Mouse (Mus musculus) MEL-GATA-1-ER (cell line): ENCODE measurements around the gene Zp1.

Experiments used
- DNase-seq: peaks from one replicate; pipeline ENCODE4 v3.0.0-alpha.2; 2012; ENCODE audit warnings: low read depth; ENCODE audit errors: extremely low read depth

Zp1 gene

DNA sequence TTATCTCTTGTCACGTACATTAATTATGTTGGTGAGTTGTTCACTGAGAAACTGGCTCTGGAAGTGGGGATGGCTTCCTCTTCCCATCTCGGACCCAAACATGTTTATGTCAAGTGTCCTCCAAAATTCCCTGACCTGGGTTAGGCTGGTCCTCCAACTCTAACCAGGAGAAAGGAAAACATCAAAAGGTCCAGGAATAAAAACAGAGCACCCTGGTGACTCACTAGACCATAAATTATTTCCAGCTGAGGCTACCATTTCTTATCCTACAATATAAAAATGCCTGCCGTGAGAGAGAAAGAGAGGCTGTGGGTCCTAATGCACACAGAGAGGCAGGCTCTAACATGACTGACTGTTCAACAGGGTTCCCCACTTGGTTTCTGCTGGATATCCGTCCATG is 3.8 kb upstream of the Zp1 start:
- no peak for DNase-seq

DNA sequence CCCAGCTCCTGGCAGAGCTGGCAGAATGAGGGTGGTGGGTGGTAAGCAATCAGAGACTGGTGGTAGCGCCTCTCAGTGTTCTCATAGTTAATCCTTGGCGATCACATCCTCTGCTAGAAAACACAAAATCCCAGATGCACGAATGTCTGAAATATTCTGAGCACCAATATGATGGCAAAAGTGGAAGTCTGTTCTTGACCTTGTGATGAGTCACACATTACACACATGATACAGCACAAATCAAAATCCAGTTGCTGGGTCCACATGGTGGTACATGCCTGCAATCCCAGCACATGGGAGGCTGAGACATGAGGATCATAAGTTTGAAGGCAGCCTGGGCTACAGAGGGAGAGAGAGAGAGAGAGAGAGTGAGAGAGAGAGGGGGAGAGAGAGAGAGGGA is 626 bp upstream of the Zp1 start:
- no peak for DNase-seq

DNA sequence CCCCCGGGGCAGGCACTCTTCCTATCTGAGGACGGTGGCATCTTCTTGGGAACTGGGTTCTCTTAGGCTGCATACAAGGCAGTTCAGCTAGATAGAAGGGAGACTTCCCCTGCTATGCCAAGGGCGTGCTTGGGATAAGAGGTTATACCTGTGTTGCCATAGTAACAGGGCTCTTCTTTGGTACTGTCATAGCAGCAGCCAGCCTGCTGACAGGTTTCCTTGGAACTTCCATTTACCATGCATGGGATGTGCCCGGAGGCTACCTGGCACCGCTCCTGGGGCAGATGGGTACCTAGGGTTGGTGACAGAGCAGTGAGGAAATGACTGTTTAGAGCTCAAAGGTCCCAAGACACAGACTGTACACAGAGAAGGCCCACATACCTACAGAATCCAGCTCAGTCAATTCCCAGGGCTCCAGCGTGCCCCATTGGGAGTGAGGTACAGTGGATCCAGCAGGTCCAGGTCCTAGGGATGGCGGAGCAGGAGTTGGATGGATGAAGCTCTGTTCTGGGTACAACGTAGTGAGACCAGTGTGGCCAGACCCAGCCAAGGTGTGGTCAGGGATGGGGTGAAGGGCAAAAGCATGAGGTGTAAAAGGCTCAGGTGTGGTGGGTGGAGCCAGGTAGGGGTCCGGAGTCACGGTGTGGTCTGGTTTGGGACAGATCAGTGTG is 2.0 kb downstream of the Zp1 start:
- DNase-seq: no peak

DNA sequence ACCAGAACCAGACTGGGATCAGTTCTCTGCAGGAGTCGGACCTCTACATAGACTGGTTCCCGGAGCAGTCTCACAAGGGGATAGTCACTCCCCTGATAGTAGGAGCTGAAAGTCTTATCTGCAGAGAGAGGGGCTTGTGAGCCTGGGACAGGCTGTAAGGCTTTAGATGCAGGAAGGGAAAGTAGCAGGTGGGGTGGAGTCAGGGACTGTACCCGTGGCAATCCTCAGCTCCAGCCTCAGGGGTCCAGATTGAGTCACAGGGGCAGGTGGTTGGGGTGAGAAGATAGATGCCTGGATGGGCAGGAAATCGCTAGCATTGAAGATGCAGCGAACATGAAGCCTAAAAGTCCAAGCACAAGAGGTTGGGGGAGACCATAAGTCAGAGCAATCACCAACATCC is 3.9 kb downstream of the Zp1 start:
- no peak for DNase-seq

DNA sequence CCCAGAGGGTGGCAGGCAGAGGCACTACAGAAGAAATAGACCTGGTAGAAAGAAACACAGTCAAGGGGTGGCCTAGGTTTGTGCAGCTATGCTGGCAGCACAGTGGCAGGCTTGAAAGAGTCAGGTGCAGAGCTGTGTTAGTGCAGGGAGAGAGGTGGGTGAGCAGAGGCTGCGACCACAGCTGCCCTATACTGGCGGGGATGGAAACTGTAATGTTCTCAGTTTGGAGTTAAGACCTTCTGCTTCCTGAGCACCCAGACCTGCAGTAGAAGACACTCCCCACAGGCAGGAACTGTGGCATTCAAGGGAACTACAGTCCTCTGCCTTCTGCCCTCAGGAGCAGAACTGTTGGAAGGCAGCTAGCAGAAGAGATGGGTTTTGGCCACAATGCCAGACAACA is 5.6 kb downstream of the Zp1 start:
- DNase-seq: no peak

DNA sequence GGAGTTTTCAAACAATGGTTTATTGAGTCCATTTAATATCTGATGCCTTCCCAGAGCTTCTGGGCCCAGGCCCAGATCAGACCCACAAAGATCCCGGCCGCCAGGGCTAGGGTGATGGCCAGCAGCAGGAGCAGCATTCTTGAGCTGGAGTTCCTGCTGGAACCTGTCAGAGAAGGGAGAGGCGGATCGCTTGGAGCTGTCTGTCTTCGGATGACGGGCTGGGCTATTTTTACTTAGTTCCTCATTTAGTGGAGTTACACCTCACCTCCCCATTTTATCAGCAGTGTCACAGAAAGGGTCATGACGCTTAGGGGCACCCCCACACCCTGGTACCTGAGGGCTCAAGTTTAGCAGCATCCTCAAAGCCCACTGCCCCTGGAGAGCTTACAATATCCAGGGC is 6.1 kb downstream of the Zp1 start:
- peak; percentile 67 for DNase-seq

DNA sequence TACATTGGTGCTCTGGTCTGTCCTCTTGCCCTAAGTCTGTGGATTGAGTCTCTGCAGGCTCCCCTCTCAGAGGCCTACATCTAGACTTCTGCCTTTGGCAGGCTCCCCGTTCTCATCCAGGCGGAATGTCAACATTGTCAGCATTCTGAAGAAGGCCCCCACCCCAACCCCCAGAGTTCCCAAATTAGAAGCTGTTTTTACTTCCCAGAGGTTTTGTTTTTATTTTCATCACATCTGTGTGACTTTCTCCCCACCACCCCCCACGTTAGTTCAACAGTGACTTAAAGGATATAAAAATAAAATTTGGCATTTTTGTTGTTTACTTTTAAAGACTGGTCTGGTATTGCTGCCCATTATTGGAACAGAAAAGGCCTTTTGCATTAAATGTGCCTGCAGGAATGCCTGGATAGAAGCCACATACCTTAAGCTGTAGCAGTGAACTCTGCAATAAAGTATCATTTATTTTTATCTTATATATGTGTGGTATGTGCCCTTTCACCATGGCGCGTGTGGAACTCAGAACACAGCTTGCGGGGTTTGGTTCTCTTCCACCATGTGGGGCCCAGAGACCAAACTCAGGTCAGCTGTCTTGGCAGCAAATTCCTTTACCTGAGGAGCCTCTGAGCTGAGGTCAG is 11.2 kb downstream of the Zp1 start:
- DNase-seq: no peak

DNA sequence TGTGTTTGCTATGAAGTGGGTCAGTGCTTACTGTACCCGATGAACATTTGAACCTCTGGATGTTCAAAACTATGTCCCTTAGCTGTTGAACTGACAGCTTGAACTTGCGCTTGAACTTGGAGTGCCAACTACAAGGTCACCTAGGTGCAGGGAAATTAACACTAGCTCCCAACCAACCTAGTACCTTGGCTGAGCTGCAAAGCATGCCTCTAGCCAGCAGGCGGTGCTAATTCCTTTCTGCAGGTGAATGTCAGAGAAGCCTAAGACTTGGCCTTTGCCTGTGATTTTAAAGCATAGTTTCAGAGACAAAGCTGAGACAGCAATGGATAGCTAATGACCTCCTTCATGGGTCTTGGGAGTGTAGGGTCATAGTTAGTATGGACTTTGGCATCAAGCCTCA is 12.5 kb downstream of the Zp1 start:
- DNase-seq: peak; percentile 36

DNA sequence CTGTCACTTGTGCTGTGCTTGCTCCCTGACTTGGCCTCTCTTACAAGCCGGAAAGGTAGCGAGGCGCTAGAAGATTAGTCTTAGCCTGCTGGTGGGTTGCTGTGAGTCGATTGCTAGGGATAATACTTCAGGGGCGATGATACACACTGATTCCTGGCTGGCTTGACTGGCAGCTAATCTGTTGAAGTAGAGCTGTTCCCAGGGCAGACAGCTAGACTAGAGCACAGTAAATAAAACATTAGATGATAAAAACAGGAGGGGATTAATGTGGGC is 14.8 kb downstream of the Zp1 start:
- DNase-seq: no peak

DNA sequence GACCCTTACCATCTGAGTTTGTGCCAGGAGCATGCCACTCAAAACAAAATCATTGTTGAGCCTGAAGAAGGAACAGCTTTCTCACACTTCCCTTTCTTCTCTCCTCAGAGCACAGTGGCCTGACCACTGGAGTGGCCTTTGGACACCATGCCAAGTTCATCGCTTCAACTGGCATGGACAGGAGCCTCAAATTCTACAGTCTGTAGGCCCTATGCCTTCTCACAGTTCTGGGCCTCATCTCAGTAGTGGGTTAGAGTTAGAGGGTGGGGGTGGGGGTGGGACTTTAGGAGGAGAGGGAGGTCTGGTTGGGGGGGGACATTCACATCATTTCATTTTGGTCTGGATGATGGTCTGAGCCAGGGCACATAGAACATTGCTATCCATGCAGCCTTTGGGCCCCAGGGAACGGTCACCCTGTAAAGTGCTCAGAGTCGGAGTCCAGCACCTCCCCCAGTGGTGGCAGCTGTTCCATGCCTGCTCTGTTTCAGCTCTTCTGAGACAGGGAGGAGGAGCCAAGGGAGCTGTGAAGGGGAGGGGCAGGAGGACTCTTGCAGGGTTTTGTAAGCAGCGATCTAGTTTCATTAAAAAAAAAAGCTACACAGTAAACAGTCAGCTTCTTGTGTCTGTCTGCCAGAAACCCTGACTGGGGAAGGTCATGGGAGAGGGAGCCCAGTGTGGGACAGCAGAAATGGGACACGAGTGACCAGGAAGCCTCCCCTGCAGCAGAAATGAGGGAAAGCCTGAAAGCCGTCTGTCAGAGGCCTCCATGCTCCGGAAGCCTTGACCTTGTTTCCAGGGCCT is 15.3 kb downstream of the Zp1 start:
- DNase-seq: no peak

DNA sequence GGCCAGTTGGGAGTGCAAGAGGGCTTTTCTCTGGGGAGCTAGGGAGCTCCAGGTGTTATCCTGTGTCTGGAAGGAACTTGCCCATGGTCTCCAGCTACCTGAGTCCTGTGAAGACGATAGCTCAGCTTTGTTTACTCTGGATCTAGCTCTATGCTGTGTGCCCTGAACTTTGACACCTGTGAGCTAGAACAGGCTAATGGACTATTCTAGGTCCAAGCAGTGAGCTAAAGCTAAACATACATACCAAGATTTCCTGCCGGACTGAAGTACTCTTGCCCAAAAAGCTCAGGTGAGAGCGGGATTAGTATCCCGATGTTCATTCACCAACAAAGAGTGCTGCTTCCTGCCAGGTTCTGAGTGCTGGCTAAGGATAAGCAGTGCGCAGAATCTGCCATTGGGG is 15.9 kb downstream of the Zp1 start:
- DNase-seq: no peak

DNA sequence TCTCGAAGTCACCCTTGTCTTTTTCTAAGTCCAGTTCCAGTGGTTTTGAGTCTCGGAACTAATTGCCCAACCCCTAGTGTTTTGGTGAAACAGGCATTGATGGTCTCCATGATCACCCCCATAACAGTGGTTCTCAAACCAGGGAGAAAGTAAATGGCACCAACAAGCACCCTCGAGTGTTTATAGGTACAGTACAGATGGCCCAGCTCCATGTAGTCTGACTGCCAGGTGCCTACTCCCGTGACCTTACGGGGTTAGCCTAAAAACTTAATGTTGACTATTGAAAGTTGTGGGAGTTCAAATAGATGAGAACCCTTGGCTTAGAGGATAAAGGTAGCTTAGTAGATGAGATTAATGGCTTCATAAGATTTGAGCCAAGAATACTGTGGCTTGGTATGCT is 19.4 kb downstream of the Zp1 start:
- no peak for DNase-seq

DNA sequence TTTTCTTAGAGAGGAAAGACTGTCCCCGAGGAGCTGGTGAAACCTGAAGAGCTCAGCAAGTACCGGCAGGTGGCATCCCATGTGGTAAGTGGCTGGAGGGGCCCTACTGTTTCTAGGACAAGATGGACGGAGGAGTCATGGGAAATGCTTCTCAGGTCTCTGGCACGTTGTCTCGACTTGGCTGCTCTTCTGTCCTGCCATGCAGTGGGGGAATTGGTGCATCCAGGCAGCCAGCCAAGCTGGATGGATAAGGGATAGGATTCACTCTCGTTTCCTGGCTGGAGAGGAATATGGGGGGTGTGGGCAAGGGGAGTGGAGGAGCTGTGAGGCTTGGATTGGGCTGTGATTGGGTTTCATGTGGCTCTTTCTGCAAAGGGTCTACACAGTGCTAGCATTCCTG is 20.1 kb downstream of the Zp1 start:
- no peak for DNase-seq

DNA sequence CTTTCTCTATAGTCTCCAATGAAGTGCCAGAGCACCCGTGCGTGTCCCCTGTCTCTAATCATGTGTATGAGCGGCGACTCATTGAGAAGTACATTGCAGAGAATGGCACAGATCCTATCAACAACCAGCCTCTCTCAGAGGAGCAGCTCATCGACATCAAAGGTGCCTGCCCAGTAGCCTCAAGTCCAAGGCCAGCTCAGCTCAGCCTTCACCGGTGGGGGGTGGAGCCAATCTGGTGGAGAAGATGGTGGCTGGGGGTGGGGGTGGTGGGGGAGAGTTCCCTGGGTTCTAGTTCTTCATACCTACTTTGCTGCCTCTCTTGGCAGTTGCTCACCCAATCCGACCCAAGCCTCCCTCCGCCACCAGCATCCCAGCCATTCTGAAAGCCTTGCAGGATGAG is 22.9 kb downstream of the Zp1 start:
- DNase-seq: no peak

DNA sequence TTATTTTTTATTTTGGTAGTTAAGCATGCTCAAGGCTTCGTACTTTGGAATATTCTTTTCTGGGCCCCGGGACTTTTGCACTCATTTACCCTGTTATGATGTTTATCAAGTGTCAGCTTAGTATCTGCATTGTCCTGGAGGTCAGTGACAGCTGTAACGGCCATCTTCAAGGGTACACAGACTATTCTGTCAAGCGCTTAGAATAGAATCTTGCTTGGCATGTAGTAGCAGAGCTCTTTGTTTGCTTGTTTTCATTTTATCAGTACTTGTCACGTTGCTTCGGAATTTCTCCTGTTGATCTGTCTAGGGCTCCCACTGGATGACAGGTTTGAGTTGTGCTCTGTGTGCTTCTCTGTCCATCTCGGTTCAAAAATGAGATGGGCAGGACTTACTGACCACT is 23.6 kb downstream of the Zp1 start:
- no peak for DNase-seq

DNA sequence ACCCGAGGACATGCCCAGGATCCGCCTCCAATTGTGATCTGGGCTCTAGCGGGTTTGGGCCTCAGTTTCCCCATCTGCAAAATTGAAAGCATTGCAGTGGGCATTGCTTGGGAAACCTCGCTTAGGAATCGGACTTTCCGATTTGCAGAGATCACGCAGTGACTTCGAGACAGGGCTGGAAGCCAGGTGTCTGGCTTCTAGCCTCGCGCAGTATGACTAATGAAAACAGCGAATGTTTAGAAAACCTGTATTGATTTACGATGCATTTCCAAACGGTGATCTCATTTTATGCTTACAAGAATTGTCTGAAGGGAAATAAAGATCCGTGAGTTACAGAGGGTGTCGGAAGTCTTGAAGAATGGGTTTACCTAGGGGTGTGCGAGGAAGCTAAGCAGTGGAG is 24.7 kb downstream of the Zp1 start:
- DNase-seq: no peak

DNA sequence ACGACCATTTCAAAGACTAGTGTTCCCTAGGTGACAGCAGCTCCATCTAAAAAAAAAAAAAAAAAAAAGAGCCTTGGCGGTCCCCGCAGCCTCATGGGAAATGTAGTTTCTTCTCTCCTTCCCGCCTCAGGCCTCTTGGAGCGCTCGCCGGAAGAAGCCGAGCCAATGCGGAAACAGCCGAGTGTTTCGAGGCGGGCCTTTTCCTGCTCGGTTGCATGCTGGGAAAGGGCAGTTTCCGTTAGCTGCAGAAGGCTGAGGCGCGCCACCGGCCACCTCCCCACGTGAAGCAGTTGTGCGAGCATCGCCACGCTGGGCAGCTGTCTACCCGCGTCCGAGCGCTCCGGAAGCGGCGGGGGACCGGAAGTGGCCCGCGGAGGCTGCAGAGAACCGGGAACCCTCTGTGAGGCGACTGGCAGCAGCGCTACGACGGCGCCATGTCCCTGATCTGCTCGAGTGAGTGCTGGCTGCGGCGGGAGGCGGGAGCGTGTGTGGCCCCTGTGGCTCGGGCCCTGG is 25.4 kb downstream of the Zp1 start, which contains the start of gene Prpf19:
Gene Prpf19 (plus strand): TSS at position 216 of the 513 bp plus-strand sequence.
- DNase-seq: peak; percentile 98

DNA sequence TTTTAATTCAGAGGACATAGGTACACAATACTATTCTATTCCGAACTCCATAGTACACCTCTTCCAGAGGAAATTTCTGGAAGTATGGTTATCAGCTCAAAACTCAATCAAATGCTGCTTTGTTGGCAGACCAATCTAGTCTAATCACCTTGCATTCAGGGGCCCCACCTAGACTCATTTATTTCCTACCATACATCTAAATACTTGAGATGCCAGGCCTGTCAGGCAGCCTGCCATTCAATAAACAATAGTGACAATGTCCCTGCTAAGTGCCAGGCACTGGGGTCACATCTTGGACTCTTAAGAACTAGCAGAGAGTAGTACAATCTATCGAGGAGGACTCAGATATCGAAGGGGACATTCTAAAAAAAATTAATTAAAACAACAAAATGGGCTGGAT is 28.2 kb downstream of the Zp1 start:
- no peak for DNase-seq

DNA sequence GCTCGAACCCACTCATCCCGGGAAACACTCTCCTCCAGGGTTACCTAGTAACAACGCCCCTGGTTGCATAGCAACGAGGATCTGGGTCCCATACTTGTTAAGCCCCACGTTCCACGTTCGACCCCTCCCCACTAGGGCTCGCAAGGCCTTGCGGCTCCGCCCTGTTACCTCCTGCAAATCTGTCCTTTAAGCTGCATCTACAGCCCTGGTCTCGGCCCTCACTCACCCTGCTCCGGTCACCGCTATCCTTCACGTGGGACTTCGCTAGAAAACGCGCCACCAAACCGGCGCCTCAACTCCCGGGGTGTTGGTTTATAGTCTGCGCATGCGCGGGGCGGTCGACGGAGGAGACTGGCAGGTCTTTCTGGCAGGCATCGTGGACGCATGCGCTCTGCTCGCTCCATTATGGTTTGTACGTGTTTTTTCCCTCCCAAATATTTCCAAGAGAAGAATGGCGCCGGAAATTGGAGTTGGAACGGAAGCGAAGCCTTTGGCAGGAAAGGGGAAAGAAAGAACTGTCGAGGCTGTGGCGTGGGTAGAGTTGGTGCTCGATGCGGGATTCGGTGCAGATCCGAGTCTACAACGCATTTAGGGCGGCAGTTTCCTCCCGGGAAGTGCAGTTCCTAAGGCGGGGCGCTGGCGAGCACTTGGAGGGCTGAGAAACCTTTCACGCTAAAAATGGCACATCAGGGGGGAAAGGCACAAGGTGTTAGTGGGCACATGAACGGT is 38.8 kb downstream of the Zp1 start, which contains the start of gene Tmem109:
Gene Tmem109 (minus strand): TSS at position 576 of the 729 bp plus-strand sequence.
- DNase-seq: peak; percentile 92

DNA sequence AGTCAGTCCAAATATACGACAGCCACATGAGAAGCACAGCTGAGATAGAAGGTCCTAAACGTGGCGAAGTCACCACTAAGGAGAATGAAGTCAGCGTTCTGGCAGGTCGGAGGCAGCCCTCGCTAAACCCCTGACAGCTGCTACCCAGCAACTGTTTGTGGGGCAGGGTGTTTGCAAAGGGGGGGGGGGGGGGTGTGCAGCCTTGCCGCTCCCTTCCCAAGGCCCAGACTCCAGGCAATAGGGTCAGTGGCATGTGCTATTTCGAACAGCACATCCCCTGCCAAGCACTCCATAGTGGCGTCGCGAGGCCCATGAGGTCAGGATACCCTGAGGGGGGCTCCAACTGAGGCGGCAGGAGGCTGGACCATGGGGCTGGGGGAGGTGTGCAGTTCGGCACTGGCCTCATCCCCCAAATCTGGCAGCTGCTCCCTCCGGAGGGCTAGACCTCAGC is 39.4 kb downstream of the Zp1 start:
- no peak for DNase-seq

DNA sequence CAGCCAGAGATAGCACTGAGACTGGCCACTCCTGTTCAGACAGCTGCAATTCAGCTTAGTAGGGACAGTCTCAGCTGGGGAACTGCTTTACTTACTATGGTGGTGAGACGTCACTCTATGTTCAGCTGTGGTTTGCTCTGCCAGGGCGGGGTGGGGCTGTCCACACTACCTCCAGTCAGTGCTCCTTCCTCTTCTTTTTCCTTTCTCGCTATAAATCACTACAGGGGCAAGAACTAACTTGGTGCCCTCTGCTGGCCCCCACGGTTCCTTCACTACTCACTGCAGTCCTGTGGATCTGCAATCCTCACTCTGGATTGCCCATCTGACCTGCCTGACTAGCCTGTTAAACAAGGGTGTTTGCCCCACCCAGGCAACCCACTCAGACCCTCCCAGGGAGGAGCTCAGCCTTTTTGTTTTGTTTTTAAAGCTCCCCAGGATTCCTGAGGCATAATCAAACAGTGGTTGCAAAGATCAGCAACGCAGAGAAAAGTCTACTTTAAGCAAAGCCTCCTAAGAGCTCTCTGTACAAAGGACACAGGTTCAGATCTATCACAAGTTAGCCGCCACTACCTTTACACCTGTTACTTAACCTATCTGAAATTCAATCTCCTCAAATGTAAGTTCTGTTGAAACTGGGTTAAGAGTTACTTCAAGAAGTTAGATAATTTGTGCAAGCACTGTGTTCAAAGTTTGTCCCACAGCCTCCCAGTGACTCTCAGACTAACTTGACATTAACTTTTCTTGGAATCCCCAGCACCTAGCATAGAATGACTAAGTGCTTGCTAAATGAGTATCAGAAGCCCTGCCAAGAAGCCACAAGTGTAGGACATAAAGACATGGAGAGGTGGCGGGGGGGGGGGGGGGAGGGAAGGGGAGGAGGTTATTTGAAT is 40.1 kb downstream of the Zp1 start:
- no peak for DNase-seq
